8 mouse cellular contexts compared by ENCODE assay signal in genomic region chr2:165852453-165852852, GRCm38 (mm10). TPM values are rescaled to one million over a fixed set of nuclear protein-coding genes. Genes with fewer than 3 reads are reported as not detected.
DNase-seq lines count a peak whose midpoint lies in the region.

No protein-coding gene starts in this region.

- no peaks in the 10 kb centered on the region for H3K27me3 ChIP-seq in embryonic facial prominence, embryonic 10.5 days (replicated peaks; ENCODE audit: low read depth, poor library complexity, severe bottlenecking)
- no peaks in the 10 kb centered on the region for H3K27me3 ChIP-seq in megakaryocyte, embryonic 14.5 days (replicated peaks)

- no peaks in the 10 kb centered on the region for H3K9me3 ChIP-seq in embryonic facial prominence, embryonic 10.5 days
- H3K9me3 ChIP-seq in megakaryocyte, embryonic 14.5 days, result no peaks in the 10 kb centered on the region

- peak; percentile 67 for DNase-seq in kidney, adult 9 months
- DNase-seq in kidney, adult 8-10 months, result no peak
- DNase-seq in embryonic facial prominence, embryonic 10.5 days (ENCODE audit: low spot score), result no peak
- DNase-seq in heart, postnatal 36 days, result peak; percentile 57 to 61
- DNase-seq in ovary, postnatal 14 days (ENCODE audit: low spot score), result no peak
- DNase-seq in Muller cell, postnatal 12 days (ENCODE audit: inconsistent ontology term), result no peak
- DNase-seq in thymus, postnatal 10 days (ENCODE audit: low spot score in 2 of 2), result no peak

- intact Hi-C loops in heart, postnatal 36 days (cut with DNase I), result no loop called here

- H3K36me3 ChIP-seq in embryonic facial prominence, embryonic 10.5 days (replicated peaks), result peaks cover 73% of the 10 kb centered on the region
- H3K36me3 ChIP-seq in megakaryocyte, embryonic 14.5 days (replicated peaks; ENCODE audit: low read length), result peaks cover 97% of the 10 kb centered on the region

- H3K4me3 ChIP-seq in embryonic facial prominence, embryonic 10.5 days, result no peak overlapping the region
- H3K4me3 ChIP-seq in megakaryocyte, embryonic 14.5 days (replicated peaks), result peak overlapping the region; percentile 69

- peak overlapping the region; percentile 31; the same call in 1 of the 2 replicates for H3K27ac ChIP-seq in embryonic facial prominence, embryonic 10.5 days (replicated peaks)

- H3K4me1 ChIP-seq in embryonic facial prominence, embryonic 10.5 days, result peaks cover 76% of the 10 kb centered on the region
- H3K4me1 ChIP-seq in megakaryocyte, embryonic 14.5 days, result peaks cover 99% of the 10 kb centered on the region

- WGBS in embryonic facial prominence, embryonic 10.5 days, result 92% methylated on average over 11 of the region's 11 CpGs

RNA-seq across cellular contexts. Expression of gene Zmynd8, which starts 46.4 kb away (rescaled TPM):
- 68.1 and 69.9 TPM in 2 replicates for polyA plus RNA-seq in embryonic facial prominence, embryonic 10.5 days (2016; fragmentation: Nextera tagmentation; extraction: Ambion mirVana)
- 10 to 100 TPM; 46.5 to 48.0 TPM for total RNA-seq in heart, postnatal 36 days (2021)
- polyA plus RNA-seq in megakaryocyte, embryonic 14.5 days (2012; ENCODE audit: insufficient read depth, low replicate concordance), result 41.0 and 57.7 TPM in 2 replicates

Comparison
In these comparisons a context has a peak if more than half of its experiments do, and no peak if none do; other contexts are left out.
1. DNase-seq: peak in kidney, adult 9 months (single experiment) and heart, postnatal 36 days (2 of 2); none in kidney, adult 8-10 months (0 of 2), embryonic facial prominence, embryonic 10.5 days (single experiment), ovary, postnatal 14 days (single experiment), Muller cell, postnatal 12 days (single experiment) and thymus, postnatal 10 days (0 of 2).